Mouse (Mus musculus): ENCODE measurements at regions not wholly inside any gene's neighbourhood (a gene's known extent, or its start where the extent isn't known, plus 50 kb on each side); places are given as distances from the start of the nearest gene placed in this dataset.

DNA sequence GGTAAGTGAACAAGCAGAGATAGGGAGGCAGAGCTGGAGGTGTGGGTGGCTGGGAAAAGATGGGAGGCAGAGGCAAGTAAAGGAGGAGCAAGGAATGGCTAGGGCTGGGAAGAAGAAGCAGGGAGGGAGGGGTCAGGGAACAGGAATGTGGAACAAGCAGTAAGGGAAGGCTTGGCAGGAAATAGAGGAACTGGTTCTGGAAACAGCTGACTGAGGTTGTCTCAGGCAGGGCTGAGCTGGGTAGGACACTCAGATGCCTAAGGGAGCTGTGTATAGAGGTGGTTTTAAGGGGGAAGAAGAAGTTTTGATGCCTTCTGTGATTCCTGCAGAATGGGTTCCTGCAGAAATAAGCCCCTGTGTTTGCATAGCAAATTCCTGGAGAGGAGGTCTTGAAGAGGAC is 92.7 kb downstream of the Nucb2 start:
- no peak for ATAC-seq (ENCODE audit: low read depth)
- Histone ChIP-seq H3K36me3 (ENCODE audit: control insufficient read depth, insufficient read depth) (no peaks in the 10 kb centered on the region), H3K27me3 (ENCODE audit: control insufficient read depth, insufficient read depth, low read depth, low read length) (no peaks in the 10 kb centered on the region), H3K4me1 (ENCODE audit: control insufficient read depth, low read depth, low read length) (no peaks in the 10 kb centered on the region), H3K27ac (ENCODE audit: low read length) (no peak overlapping the region), H3K9me3 (replicated peaks; ENCODE audit: control insufficient read depth, low read length) (no peaks in the 10 kb centered on the region), H3K9ac (ENCODE audit: low read depth, low read length) (no peak overlapping the region), H3K4me3 (ENCODE audit: low read depth, low read length) (no peak overlapping the region), H3K4me2 (ENCODE audit: low read depth, low read length) (no peak overlapping the region)

DNA sequence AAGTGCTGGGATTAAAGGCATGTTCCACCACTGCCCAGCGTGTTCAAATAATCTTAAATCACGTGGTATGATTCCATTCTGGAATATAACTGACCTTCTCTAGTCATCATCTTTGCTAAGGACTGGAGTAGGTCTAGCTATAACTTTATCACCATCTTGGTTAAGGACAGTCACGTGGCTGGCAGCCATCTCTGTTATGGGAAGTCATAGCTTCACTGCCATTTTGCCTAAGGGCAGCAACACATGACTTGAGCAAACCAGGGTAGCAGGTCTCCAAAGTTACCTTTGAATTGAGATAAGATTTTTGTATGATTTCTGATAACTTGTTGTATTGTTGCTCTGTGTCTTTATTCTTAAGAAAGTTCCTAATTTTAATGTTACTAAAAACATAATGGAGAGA is 96.2 kb downstream of the Nucb2 start:
- no peaks in the 10 kb centered on the region for H3K9me3 ChIP-seq (replicated peaks; ENCODE audit: control insufficient read depth, low read length)
- ATAC-seq (ENCODE audit: low read depth) = no peak
- H3K4me1 ChIP-seq (ENCODE audit: control insufficient read depth, low read depth, low read length) = no peaks in the 10 kb centered on the region
- no peak overlapping the region for H3K27ac ChIP-seq (ENCODE audit: low read length)
- no peaks in the 10 kb centered on the region for H3K27me3 ChIP-seq (ENCODE audit: control insufficient read depth, insufficient read depth, low read depth, low read length)
- no peak overlapping the region for H3K9ac ChIP-seq (ENCODE audit: low read depth, low read length)
- no peaks in the 10 kb centered on the region for H3K36me3 ChIP-seq (ENCODE audit: control insufficient read depth, insufficient read depth)
- no peak overlapping the region for H3K4me2 ChIP-seq (ENCODE audit: low read depth, low read length)
- no peak overlapping the region for H3K4me3 ChIP-seq (ENCODE audit: low read depth, low read length)
- 51% methylated on average over 3 of the region's 3 CpGs for WGBS (ENCODE audit: insufficient replicate concordance)

DNA sequence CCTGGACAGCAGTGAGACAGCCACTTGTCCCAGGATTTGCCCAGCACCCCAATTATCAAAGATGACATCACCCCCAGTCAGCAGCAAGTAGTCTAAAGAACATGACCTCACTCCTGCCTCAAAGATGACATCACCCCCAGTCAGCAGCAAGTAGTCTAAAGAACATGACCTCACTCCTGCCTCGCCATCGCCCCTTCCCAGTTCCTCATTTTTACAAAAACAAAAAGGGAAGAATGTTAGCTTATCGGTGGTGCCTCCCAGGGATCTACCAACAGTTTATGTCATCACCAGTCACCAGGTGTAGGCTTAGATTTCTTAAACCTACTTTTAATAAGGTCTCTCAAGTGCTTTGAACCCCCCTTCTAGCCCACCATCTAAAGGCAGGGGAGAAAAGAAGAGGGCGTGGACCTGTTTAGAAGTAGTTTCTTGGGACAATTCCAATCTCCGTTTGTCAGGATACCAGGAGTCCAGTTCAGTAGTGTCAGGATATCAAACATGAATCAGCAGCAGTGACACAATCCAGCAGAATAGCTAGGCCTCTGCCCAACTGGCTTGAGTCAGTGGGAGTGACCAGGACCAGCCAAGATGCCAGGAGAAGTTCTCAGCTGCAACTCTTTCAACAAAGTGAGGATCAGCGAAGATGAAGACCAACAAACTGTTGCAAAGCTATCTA is 99.1 kb downstream of the Nucb2 start:
- Histone ChIP-seq H3K4me3 (ENCODE audit: low read depth, low read length) (no peak overlapping the region), H3K9ac (ENCODE audit: low read depth, low read length) (no peak overlapping the region), H3K36me3 (ENCODE audit: control insufficient read depth, insufficient read depth) (no peaks in the 10 kb centered on the region), H3K4me1 (ENCODE audit: control insufficient read depth, low read depth, low read length) (no peaks in the 10 kb centered on the region), H3K9me3 (replicated peaks; ENCODE audit: control insufficient read depth, low read length) (no peaks in the 10 kb centered on the region), H3K27me3 (ENCODE audit: control insufficient read depth, insufficient read depth, low read depth, low read length) (no peaks in the 10 kb centered on the region), H3K27ac (ENCODE audit: low read length) (no peak overlapping the region), H3K4me2 (ENCODE audit: low read depth, low read length) (no peak overlapping the region)
- no peak for ATAC-seq (ENCODE audit: low read depth)
- WGBS (ENCODE audit: insufficient replicate concordance) = 45% methylated on average over 6 of the region's 6 CpGs

DNA sequence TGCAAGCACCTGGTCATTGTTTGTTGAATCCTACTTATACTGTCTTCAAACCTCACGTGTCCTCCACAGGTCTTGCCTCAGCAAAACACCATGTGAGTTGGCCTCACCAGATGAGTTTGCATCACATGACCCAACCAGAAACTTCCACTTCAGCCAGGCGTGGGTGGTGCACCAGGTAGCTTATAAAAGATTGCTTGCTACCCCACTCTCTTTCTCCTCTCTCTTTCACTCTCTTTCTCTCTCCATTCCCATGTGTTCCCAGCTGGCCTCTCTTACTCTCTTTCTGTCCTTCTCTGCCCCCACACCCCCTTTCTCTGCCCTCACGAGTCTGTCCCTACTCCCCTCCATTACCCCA is 99.6 kb downstream of the Nucb2 start:
- no peak for ATAC-seq (ENCODE audit: low read depth)
- 41% methylated on average over 3 of the region's 3 CpGs for WGBS (ENCODE audit: insufficient replicate concordance)
- H3K9me3 ChIP-seq (replicated peaks; ENCODE audit: control insufficient read depth, low read length) = no peaks in the 10 kb centered on the region

DNA sequence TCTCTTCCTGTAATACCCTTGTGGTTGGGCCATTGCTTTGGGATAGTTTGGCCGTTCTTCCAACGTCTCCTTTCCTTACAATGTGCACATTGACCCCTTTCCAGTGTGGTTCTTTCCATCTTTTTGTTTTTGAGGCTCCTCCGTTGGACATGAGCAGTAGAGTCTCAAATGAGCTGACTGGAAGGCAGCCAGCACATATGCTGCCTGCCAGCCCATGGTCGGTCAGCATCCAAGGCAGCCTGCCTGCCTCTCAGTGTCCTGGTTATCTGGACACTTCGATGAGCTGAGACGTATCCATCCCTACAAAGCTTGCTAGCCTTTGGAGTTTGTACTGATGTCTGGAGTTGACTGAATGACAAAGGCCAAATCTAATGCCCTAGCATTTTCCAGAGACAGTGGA is 102.1 kb downstream of the Nucb2 start:
- Histone ChIP-seq H3K4me2 (ENCODE audit: low read depth, low read length) (no peak overlapping the region), H3K27ac (ENCODE audit: low read length) (no peak overlapping the region), H3K9ac (ENCODE audit: low read depth, low read length) (no peak overlapping the region), H3K9me3 (replicated peaks; ENCODE audit: control insufficient read depth, low read length) (no peaks in the 10 kb centered on the region), H3K36me3 (ENCODE audit: control insufficient read depth, insufficient read depth) (no peaks in the 10 kb centered on the region), H3K4me1 (ENCODE audit: control insufficient read depth, low read depth, low read length) (no peaks in the 10 kb centered on the region), H3K27me3 (ENCODE audit: control insufficient read depth, insufficient read depth, low read depth, low read length) (no peaks in the 10 kb centered on the region), H3K4me3 (ENCODE audit: low read depth, low read length) (no peak overlapping the region)
- WGBS (ENCODE audit: insufficient replicate concordance) = 58% methylated on average over 6 of the region's 6 CpGs
- no peak for ATAC-seq (ENCODE audit: low read depth)

More for the DNA sequence above, 99.6 kb downstream of the Nucb2 start:
- Histone ChIP-seq H3K36me3 (ENCODE audit: control insufficient read depth, insufficient read depth) (no peaks in the 10 kb centered on the region), H3K27ac (ENCODE audit: low read length) (no peak overlapping the region), H3K4me1 (ENCODE audit: control insufficient read depth, low read depth, low read length) (no peaks in the 10 kb centered on the region), H3K27me3 (ENCODE audit: control insufficient read depth, insufficient read depth, low read depth, low read length) (no peaks in the 10 kb centered on the region), H3K4me3 (ENCODE audit: low read depth, low read length) (no peak overlapping the region), H3K4me2 (ENCODE audit: low read depth, low read length) (no peak overlapping the region), H3K9ac (ENCODE audit: low read depth, low read length) (no peak overlapping the region)

DNA sequence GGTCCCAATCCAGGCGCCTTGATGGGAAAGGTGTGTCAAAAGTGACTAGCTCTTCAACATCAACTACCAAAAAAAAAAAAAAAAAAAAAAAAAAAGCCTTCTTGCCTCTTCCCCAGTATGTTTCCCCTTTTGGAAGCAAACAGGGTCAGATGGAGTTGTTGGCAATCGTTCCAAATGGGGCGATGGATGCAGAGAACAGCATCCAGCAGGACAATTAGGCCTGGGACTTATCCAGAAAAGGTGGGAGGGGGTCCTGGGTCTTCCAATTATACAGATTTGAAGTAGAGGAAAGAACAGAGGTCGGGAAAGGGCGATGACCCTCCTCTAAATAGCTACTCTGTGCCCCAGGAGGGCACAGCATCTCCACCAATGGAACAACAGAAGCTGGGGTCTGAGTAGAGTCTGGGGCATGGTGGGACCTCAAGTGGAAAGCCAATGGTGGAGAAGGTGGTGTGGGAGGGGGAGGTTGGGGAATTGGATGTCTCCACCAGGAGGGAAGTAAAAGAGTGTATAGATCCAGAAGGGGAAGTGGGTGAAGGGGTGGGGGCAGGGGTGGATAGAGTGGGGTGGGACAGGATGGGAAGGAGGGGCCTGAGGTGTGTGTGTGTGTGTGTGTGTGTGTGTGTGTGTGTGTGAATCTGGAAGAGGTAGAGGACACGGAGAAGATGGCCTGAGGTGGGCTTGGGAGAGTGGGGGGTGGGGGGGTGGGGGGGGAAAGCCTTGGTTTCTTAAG is 102.7 kb downstream of the Nucb2 start:
- H3K9ac ChIP-seq (ENCODE audit: low read depth, low read length) = no peak overlapping the region
- no peak overlapping the region for H3K4me3 ChIP-seq (ENCODE audit: low read depth, low read length)
- 0 out of 2 replicates have a peak, but pooled peaks have one; percentile 9 for ATAC-seq (ENCODE audit: low read depth)
- no peaks in the 10 kb centered on the region for H3K9me3 ChIP-seq (replicated peaks; ENCODE audit: control insufficient read depth, low read length)
- no peaks in the 10 kb centered on the region for H3K36me3 ChIP-seq (ENCODE audit: control insufficient read depth, insufficient read depth)
- H3K4me2 ChIP-seq (ENCODE audit: low read depth, low read length) = no peak overlapping the region
- WGBS (ENCODE audit: insufficient replicate concordance) = 47% methylated on average over 6 of the region's 6 CpGs
- no peaks in the 10 kb centered on the region for H3K4me1 ChIP-seq (ENCODE audit: control insufficient read depth, low read depth, low read length)
- H3K27me3 ChIP-seq (ENCODE audit: control insufficient read depth, insufficient read depth, low read depth, low read length) = no peaks in the 10 kb centered on the region
- no peak overlapping the region for H3K27ac ChIP-seq (ENCODE audit: low read length)

DNA sequence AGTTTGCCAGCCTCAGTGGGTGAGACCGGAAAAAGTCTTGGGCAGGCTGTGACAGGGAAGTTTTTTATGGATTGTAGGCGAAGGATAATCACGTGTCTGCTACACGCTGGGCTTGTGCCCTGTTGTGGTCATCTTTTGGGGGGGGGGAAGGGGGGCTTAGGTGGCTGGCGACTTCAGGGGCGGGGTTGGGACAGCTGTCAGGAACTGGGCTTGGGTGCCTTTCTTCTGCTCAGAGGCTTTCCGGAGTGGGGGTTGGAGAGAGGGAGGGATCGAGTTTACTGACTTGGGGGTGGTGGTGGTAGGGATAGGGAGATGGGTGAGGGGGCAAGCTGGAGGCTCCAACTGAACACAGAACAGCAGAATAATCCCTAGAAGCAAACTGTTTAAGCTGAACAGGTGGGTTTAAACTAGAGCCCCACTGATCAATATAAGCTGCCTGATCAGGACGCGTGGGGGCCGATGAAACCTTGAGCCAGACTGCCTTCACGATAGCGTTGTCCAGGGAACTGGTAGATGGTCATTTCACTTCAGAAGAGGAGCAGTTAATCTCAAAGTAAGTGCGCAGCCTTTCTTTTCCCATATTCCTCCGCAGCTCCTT is 103.6 kb downstream of the Nucb2 start:
- Histone ChIP-seq H3K27me3 (ENCODE audit: control insufficient read depth, insufficient read depth, low read depth, low read length) (no peaks in the 10 kb centered on the region), H3K36me3 (ENCODE audit: control insufficient read depth, insufficient read depth) (no peaks in the 10 kb centered on the region), H3K27ac (ENCODE audit: low read length) (no peak overlapping the region), H3K4me1 (ENCODE audit: control insufficient read depth, low read depth, low read length) (no peaks in the 10 kb centered on the region), H3K4me2 (ENCODE audit: low read depth, low read length) (peak overlapping the region; percentile 58), H3K9ac (ENCODE audit: low read depth, low read length) (no peak overlapping the region), H3K9me3 (replicated peaks; ENCODE audit: control insufficient read depth, low read length) (no peaks in the 10 kb centered on the region), H3K4me3 (ENCODE audit: low read depth, low read length) (no peak overlapping the region; the same call in 1 of the 2 replicates)
- 3% methylated on average over 15 of the region's 15 CpGs for WGBS (ENCODE audit: insufficient replicate concordance)
- no peak for ATAC-seq (ENCODE audit: low read depth)

DNA sequence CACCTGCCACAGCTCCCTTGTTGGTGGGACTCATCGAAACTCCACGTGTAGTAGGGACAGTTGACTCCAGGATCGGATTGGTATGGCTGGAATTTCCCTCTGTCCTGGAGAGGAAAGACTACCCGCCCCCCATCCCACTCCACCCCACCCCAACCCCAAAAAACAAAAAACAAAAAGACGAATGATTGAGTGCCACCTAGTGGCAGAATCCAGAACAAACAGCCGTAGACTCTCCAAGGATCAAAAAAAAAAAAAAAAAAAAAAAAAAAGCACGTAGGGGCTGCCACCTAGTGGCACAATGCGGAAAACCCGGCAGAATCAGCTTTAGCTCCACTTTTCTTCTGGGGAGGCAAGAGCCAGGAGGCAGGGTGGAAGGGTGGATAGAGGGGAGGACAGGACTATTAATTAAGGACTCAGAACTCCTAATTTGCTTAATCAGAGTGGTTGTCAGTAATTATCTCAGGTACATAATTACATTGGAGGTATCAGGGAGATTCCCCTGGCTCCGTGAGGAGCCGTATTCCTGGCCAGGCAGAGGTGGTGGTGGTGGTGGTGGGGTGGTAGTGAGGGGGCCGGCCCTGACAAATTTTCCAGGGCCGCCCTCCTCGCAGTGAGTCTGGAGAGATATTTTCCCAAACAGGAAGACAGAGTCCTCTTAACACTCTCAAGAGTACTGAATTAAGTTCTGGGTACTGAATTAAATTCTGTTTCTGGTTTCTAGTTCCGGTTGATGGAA is 104.3 kb downstream of the Nucb2 start:
- H3K36me3 ChIP-seq (ENCODE audit: control insufficient read depth, insufficient read depth) = no peaks in the 10 kb centered on the region
- no peak for ATAC-seq (ENCODE audit: low read depth)
- no peaks in the 10 kb centered on the region for H3K27me3 ChIP-seq (ENCODE audit: control insufficient read depth, insufficient read depth, low read depth, low read length)
- H3K4me3 ChIP-seq (ENCODE audit: low read depth, low read length) = peak overlapping the region; percentile 10; the same call in 1 of the 2 replicates
- H3K27ac ChIP-seq (ENCODE audit: low read length) = no peak overlapping the region
- no peaks in the 10 kb centered on the region for H3K4me1 ChIP-seq (ENCODE audit: control insufficient read depth, low read depth, low read length)
- H3K9me3 ChIP-seq (replicated peaks; ENCODE audit: control insufficient read depth, low read length) = no peaks in the 10 kb centered on the region
- peak overlapping the region; percentile 58 for H3K4me2 ChIP-seq (ENCODE audit: low read depth, low read length)
- no peak overlapping the region for H3K9ac ChIP-seq (ENCODE audit: low read depth, low read length)
- WGBS (ENCODE audit: insufficient replicate concordance) = 23% methylated on average over 15 of the region's 15 CpGs

DNA sequence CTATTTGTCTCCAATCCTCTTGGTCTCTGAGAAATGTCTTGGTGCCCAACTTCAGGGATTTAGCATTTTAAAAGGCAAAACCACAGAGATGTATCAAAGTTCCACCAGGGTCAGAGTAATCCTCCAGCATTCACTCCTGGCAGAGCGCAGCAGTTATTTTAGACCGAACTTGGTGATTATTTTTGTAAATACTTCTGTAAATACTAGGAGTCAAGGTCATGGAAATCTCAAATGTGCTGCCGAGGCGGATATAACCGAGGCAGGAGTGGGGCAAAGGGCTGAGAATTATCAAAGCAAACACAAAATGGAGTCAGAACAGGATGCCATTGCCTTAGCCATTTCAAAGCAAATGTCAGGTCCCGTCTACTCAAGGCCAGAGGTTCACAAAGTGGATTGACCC is 105.2 kb downstream of the Nucb2 start:
- Histone ChIP-seq H3K9me3 (replicated peaks; ENCODE audit: control insufficient read depth, low read length) (no peaks in the 10 kb centered on the region), H3K4me3 (ENCODE audit: low read depth, low read length) (no peak overlapping the region), H3K27me3 (ENCODE audit: control insufficient read depth, insufficient read depth, low read depth, low read length) (no peaks in the 10 kb centered on the region), H3K9ac (ENCODE audit: low read depth, low read length) (no peak overlapping the region), H3K36me3 (ENCODE audit: control insufficient read depth, insufficient read depth) (no peaks in the 10 kb centered on the region), H3K4me2 (ENCODE audit: low read depth, low read length) (no peak overlapping the region), H3K27ac (ENCODE audit: low read length) (no peak overlapping the region), H3K4me1 (ENCODE audit: control insufficient read depth, low read depth, low read length) (no peaks in the 10 kb centered on the region)
- 53% methylated on average over 6 of the region's 6 CpGs for WGBS (ENCODE audit: insufficient replicate concordance)
- ATAC-seq (ENCODE audit: low read depth) = no peak

All from liver, embryonic 16.5 days (tissue).